Mouse (Mus musculus): ENCODE data around the gene Exd1.
"Not testable (repeated sequence)": the region's sequence is repeated elsewhere in the genome, so short reads cannot be mapped to it uniquely, and the experiment has no call there.

Gene Exd1

DNA sequence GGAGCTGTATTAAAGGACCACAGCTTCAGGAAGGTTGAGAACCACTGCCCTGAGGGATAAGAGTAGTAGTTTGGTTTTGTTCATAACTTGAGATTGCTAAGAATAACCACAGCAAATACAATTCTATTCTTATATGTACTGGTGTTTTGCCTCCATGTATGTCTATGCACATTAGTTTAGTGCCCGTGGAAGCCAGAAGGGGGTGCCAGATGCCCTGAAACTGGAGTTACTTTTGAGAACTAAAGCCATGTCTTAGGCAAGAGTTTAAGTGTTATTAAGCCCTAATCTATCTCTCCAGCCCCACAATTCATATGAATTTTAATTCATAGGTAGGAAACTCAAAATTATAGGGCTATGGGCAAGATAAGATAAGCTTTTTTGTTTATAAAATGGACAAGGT, 5.3 kb downstream of the Exd1 start:
- peak; percentile 26 for DNase-seq (ENCODE audit: extremely low spot score)

DNA sequence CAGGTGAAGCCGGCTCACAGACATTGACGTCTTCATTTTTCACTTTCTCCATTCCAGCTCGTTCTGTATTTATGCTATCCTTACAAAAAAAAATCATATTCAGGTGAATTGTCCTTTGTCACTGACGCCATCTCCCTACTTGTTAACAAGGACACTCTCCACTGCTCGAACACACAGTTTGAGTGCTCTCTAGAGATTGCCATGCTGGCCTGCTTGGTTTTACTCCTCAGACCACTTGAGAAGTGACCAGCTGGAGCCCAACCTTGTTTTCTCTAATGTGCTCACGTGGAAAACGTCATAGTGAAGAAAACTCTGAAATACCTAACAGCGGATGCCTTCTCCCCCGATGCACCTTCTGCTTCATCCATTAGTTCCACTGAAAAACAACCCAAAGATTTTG, 8.6 kb downstream of the Exd1 start:
- DNase-seq (ENCODE audit: extremely low spot score): no peak

DNA sequence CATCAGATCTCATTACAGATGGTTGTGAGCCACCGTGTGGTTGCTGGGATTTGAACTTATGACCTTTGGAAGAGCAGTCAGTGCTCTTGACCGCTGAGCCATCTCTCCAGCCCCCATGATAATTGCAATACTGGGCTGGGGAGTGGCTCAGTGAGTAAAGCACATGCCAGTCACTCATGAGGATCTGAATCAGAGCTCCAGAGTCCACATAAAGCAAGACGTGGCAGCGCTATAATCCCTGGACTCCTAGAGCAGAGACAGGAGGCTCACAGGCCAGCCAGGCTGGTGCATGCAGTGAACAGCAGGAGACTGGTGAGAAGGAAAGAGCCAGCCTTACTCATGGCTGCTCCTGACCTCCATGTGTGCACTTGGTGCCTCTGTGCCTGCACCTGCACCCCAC, 22.0 kb downstream of the Exd1 start:
- DNase-seq (ENCODE audit: extremely low spot score): no peak

DNA sequence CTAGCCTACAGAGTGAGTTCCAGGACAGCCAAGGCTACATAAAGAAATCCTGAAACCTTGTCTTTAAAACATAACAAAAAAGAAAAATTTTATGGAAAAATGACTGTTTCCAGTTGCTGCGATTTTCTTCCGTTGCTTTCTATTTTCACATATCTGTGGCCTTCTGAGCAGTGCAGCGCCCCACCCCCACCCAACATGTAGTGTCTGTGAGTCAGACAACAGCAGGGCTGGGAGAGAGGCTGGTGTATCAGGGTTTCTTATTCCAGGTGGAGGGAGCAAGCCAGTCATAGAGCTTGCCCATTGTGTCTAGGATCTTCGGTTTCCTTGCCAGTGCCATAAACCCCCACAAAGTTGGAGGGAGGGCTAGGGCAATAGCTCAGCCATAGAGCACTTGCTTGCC, 23.6 kb downstream of the Exd1 start:
- no peak for DNase-seq (ENCODE audit: extremely low spot score)

DNA sequence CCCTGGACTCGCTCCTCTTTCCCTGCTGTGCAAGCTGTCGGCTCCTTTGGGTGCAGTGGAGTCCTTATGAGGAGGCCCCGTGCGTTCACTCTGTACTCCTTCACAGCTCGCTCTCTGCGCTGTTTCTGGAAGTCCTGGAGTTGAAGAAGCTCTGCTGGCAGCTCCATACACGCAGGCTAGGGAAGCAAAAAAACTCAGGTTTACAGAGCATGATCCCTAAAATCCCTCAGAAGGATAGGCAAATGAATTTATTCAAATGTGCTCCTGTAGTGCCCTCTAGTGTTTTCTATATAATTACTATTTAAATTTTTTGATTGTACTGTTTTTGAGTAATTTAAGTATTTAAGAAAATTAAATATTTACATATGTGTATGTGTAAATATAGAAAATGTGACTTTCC, 26.9 kb downstream of the Exd1 start:
- DNase-seq (ENCODE audit: extremely low spot score): no peak

DNA sequence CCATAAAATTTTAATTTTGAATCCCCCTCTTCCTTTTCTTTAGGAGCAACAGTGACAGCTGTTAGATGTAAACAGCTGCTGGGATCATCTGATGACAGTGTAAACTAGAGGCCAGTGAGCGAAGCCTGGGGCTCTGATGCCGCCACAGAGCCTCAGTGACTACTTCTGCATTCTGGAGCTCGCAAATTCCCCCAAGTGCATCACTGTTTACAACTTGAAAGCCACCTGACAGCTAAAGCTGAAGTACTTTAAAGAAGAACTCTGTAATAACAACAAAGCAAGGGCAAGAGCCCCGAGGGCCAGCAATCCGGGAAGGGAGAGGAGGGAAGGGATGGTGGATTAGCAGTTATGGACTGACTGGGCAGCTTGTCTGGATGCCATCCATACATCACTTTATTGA, 30.6 kb downstream of the Exd1 start:
- no peak for DNase-seq (ENCODE audit: extremely low spot score)

DNA sequence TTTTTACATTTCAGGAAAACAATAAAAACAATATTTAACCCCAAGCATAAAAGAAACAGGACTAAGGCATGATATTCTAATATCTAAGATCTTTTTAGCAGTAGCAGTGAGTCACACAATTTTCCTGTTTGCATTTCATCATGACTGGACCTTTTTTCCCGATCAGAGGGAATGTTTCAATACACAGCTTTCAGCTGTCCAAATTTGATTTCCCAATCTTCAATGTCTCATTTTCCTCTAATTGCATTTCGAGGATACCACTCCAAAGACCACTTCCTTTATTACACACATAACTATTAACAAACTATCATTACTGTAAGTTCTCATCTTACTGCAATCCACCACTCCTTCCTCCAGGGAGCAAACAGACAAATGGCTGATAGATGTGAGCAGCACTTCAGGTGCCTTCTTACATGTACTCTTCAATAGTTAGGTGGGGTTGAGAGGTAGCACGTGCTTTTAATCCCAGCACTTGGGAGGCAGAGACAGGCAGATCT, 33.4 kb downstream of the Exd1 start:
- DNase-seq (ENCODE audit: extremely low spot score): no peak

DNA sequence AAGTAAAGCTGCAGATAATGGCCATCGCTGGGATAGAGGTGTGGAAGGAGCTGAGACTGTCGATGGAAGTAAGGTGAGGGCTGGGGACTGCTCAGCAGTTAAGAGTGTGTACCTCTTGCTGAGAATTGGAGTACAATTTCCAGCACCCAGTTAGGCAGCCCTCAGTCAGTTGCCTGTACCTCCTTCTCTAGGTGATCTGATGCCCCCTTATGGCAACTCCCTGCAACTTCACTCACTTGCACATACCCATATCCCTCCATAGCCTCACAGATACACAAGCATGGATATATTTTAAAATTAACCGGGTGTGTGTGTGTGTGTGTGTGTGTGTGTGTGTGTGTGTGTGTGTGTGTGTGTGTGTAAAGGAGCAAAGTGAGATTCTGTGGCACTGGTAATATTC, 35.1 kb downstream of the Exd1 start:
- no peak for DNase-seq (ENCODE audit: extremely low spot score)

DNA sequence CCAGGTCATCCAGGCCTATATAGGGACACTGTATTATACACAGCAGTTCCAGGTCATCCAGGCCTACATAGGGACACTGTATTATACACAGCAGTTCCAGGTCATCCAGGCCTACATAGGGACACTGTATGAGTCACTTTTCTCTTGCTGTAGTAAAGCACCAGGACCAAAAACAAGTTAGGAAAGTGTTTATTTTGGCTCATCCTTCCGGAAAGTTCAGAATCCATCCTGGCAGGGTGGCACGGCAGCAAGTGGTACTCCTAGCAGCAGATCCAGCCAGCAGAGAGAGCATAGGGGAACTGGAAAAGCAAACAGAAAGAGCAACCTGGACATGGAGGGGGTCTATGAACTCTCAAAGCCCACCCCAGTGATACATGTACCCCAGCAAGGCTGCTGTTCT, 36.6 kb downstream of the Exd1 start:
- DNase-seq (ENCODE audit: extremely low spot score): no peak

DNA sequence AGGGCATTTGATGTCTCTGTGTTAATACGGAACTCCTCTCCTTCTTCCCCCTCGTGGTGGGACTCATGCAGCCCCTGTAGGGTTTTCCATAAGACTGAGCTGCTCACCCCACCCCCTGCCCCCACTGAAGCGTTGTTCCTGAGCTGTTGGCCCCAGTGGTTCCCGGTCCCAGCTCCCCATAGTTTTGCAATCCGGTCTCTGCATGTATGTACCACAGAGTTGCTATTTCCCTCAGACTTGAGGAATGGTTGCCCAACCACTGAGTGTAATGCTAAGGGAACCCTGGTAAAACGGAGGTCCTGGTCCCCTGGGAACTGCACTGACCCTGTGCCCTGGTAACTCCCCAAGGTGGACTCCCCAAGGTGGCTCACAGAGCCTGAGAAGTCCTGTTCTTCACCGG, 38.9 kb downstream of the Exd1 start:
- DNase-seq (ENCODE audit: extremely low spot score): not testable (repeated sequence)

DNA sequence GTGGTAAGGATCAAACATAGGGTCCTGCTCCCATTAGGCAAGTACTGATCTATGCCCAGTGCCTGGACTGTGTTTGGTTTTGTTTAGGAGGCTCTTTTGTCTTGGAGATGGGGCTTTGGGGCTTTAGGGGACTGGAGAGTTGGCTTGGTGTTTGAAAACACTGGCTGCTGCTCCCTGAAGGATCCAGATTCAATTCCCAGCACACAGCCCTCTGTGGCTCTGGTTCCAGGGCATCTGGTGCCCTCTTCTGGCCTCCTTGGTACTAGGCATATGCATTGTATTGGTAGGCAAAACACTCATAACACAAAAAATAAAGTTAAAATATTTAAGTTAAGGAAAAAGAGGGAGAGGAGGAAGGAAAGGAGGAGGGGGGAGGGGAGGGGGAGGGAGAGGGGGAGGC, 40.3 kb downstream of the Exd1 start:
- DNase-seq (ENCODE audit: extremely low spot score): no peak

DNA sequence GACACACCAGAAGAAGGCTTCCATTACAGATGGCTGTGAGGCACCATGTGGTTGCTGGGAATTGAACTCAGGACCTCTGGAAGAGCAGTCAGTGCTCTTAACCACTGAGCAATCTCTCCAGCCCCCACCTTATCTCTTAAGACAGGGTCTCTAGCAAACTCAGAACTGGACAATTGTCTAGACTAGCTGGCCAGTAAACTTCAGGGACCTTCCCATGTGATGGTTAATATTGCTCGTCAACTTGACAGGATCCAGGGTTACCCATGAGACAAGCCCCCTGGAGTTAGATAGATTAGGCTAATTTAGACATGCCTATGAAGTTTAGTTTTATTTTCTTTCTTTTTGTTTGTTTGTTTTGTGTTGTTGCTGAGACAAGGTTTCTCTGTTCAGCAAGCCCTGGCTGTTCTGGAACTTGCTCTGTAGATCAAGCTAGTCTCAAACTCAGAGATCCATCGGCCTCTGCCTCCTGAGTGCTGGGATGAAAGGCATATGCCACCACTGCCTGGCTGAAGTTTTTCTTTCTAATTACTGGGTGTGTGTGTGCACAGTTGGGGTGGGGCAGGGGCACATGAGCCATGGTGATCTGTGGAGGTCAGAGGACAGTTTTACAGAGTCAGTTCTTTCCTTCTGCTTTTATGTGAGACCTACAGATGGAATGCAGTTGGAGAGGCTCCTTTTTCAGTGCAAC, 46.3 kb downstream of the Exd1 start:
- DNase-seq (ENCODE audit: extremely low spot score): no peak

DNA sequence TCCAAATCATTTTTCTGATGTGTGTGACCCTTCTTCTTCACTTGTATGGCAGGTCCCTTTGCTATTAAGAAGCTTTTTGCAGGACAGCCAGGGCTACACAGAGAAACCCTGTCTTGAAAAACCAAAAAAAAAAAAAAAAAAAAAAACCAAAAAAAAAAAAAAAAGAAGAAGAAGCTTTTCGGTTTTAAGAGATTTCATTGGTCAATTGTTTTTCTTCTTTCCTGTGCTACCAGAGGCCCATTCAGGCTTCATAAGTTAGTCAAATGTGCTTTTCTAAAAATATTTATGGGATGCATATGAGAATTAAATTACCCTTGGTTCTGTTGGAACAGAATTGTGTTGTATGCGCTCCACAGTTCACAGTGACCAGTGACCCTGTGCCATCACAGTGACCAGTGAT, 48.6 kb downstream of the Exd1 start:
- no peak for DNase-seq (ENCODE audit: extremely low spot score)

DNA sequence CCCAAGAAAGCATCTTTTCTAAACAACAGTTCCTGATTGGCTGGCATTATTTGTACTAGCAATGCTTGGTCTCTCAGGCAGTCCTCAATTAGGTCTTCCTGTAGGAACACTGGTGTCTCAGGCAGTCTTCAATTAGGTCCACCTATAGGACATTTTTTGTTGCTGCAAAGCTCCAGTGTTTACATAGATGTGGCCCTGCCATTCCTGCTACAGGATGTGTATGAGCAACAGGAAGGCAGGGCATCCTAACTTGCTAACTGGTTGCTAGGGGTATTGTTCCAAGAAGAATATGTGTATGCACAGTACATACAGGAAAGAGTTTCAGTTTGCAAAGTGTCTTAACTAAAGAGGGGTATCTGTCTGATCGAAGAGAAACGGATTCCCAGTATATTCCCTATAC, 51.3 kb downstream of the Exd1 start:
- no peak for DNase-seq (ENCODE audit: extremely low spot score)

DNA sequence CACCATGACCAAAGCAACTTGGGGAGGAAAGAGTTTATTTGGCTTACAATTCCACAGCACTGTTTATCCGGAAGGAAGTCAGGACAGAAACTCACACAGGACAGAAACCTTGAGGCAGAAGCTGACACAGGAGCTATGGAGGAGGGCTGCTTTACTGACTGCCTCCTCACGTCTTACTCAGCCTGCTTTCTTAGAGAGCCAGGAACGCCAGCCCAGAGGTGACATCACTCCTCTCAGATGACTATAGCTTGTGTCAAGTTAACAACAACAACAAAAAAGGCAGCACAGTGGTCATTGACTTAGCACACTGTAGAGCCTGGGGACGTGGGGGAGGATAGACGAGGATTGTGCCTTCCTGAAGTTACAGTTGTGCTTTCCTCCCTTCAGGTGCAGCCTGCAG, 55.5 kb downstream of the Exd1 start:
- DNase-seq (ENCODE audit: extremely low spot score): no peak

DNA sequence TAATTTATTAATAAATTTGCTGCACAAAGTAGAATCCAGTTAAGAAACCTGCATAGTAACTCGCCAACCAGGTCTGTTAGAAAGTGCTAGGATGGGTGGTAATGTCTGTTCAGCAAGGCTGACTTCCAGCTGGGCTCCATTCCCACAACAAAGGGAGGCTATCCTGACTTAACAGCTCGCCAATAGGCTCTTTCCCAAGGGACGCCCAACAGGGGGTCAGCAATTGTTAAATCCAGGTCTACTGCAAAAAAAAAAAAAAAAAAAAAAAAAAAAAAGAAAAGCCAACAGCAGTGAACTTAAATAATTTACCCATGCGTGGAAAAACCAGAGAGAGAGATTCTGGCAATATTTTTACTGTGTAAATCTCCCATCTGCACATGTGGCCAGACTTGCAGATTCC, 60.9 kb downstream of the Exd1 start:
- DNase-seq (ENCODE audit: extremely low spot score): no peak

DNA sequence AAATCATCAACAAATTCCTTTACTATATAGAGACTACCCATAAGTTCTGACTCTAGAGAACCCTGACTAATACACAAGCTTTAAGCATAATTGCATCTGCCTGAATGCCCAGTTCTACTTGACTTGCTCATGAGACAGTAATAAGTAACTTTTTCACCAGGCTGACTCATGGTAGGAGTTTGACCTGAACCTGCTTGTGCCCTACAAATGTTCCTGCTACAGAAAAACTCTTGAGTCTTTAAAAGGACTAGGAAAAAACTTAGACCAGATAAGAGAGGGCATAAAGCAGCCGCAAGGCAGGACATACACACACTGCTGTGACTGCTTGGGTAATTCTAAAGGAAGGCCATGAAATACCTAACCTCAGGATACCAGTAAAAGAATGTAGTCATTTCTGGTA, 65.1 kb downstream of the Exd1 start:
- DNase-seq (ENCODE audit: extremely low spot score): no peak

DNA sequence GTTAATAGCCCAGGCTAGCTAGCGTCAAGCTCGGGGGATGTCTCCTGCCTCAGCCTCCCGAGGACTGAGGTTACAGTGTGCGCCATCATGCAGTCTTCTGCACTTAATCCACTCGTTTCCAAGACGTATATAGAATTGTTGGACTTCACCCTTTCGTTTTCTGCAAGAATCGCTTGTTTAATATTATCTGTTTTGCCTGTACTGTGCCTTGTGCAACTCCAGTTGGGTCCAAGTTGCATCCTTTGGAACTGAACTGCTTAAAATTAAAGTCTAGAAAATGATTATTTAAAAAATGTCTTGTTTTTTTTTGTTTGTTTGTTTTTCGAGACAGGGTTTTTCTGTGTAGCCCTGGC, 69.1 kb downstream of the Exd1 start:
- no peak for DNase-seq (ENCODE audit: extremely low spot score)

DNA sequence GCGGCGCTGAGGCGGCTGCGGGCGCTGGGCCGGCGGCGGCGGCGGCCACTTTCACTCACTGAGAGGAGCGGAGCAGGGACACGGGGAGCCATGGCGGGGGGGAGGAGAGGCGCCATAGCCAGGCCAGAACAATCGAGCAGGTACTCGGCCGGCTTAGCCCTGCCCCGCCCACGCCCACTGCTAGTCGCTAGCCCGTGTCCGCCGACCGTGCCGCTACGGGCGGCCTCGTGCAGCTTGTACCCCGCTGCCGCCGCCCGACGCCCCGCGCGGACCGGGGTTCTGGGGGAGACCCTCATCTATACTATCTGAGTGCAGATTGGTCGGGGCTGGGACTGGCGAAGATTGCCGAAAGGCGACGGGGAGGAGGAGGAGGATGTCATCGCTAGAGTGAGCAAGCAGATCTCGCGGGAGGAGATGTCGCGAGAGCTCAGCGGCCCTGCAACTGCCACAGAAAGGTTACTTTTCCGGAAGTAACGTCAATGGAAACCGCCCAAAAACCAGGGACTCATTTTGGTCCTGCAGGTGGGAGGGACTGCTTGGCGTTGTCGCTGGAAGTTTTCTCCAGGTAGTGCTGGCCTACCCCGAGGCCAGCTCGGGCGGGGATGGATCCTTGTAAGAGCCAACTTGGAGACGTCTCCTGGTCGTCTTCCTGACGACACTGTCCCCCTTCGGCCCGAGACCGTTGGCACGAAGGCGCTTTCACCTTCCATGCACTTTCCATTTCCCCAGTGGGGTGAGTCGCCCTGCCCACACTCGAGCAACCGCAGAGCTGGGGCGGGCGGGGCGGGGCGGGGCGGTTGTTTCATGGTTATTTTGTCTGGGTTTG, 69.6 kb downstream of the Exd1 start, which contains the start of gene Ino80:
Gene Ino80, minus strand, starts transcription at position 117 of the 826 bp plus-strand sequence.
- peak; percentile 99 for DNase-seq (ENCODE audit: extremely low spot score)

DNA sequence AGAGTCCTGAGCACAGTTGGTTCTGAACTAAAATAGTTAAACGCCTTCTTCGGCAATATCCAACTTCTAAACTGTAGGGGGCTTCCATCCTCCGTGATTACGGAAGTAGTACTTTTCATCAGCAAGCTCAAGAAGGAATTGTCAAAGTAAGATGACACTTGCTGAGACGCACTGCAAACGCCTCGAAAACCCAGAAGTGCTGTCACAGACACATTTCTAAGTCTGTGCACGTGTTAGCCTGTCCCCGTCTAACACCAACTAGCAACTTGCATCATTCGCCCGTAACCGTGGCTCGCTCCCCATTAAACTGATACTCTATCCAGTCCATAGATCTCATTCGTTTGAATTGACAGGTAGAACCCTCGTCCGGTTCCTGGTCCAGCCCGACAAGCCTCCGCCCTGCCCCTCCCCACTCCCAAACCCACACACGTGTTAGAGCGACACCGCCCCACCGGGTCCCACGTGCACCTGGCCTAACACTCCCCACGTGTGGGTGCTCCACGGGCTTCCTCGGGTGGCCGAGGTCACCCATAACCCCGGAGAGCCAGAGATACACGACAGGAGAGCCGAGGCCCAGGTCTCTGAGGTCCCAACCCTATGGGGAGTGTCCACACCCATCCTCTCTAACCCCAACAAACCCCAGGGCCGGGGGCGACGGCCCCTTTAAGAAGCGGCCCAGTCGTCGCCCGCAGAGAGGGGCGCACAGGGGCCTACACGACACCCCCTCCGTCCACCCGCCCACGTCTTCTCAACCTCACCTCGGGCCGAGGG, 70.6 kb downstream of the Exd1 start:
- DNase-seq (ENCODE audit: extremely low spot score): peak; percentile 74

DNA sequence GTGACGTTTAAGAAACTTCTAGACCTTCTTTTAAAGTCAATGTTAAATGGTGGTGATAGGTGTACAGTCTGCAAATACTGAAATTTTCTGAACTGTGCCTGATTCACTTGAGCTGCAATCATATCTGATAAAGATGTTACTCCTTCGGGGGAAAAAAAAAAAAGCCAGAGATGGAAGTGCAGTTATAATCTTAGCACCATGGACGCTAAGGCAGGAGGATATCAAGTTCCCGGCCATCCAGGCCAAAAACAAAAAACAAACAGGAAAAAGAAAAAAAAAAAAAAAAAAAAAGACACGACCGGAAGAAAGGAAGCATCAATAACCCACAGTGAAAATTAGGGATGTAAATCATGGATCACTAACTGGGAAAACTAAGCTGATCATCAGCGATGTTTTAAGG, 71.3 kb downstream of the Exd1 start:
- no peak for DNase-seq (ENCODE audit: extremely low spot score)
